Mouse (Mus musculus) ES-E14 (cell line): ENCODE data around the gene Frmd5. TPM values are rescaled to one million over a fixed set of nuclear protein-coding genes. Genes with fewer than 3 reads are reported as not detected.

Source experiments
- DNase-seq: peaks from one replicate; pipeline ENCODE4 v3.0.0-alpha.2; 2013; ENCODE audit warnings: low read depth, low spot score
- H3K27ac ChIP-seq: 2 replicates; pipeline ENCODE4 v1.5.1; 2012; ENCODE audit warnings: low read depth, mild to moderate bottlenecking, low read length, moderate library complexity, mixed read lengths; ENCODE audit not compliant: poor library complexity, insufficient read depth, severe bottlenecking
- H3K36me3 ChIP-seq: 2 replicates; pipeline ENCODE4 v1.6.1; 2012; ENCODE audit warnings: mild to moderate bottlenecking, low read length, moderate library complexity, mixed read lengths; ENCODE audit not compliant: control insufficient read depth, poor library complexity, insufficient read depth, severe bottlenecking
- H3K4me1 ChIP-seq, 2 experiments: fragments of 150-350 bp in 1 of 2; sonication (generic) in 1 of 2; 2 replicates each; pipeline ENCODE4 v1.6.1; 2012; ENCODE audit warnings: low read length in 2 of 2, mild to moderate bottlenecking in 1 of 2, mixed read lengths in 1 of 2; ENCODE audit not compliant: control insufficient read depth in 2 of 2, insufficient read depth in 2 of 2, poor library complexity in 1 of 2
- H3K4me3 ChIP-seq, 2 experiments: fragments of 150-350 bp in 1 of 2; sonication (generic) in 1 of 2; 2 replicates each; pipeline ENCODE4 v1.5.1; 2012; ENCODE audit warnings: low read length in 2 of 2, low read depth in 1 of 2, mild to moderate bottlenecking in 1 of 2, mixed read lengths in 1 of 2; ENCODE audit not compliant: insufficient read depth in 1 of 2, poor library complexity in 1 of 2, severe bottlenecking in 1 of 2
- H3K9ac ChIP-seq: 2 replicates; pipeline ENCODE4 v1.6.1; 2012; ENCODE audit warnings: low read depth, mild to moderate bottlenecking, low read length, mixed read lengths; ENCODE audit not compliant: poor library complexity, insufficient read depth, severe bottlenecking
- H3K9me3 ChIP-seq: fragments of 150-350 bp; sonication (generic); 2 replicates; pipeline ENCODE4 v1.6.1; 2012; ENCODE audit warnings: low read depth, mild to moderate bottlenecking, low read length; ENCODE audit not compliant: control insufficient read depth, insufficient read depth
- CHD2 ChIP-seq: IDR thresholded peaks from 2 replicates; pipeline ENCODE4 v1.6.1; 2014; ENCODE audit warnings: mild to moderate bottlenecking, low read depth, low read length, inconsistent platforms
- HCFC1 ChIP-seq: IDR thresholded peaks from 2 replicates; pipeline ENCODE4 v1.6.1; 2012; ENCODE audit warnings: low read length, inconsistent platforms, borderline replicate concordance; ENCODE audit not compliant: insufficient read depth
- MAFK ChIP-seq: IDR thresholded peaks from 2 replicates; pipeline ENCODE4 v1.6.1; 2014; ENCODE audit warnings: mild to moderate bottlenecking, low read depth, low read length, inconsistent platforms; ENCODE audit not compliant: insufficient read depth
- ZC3H11A ChIP-seq: IDR thresholded peaks from 2 replicates; pipeline ENCODE4 v1.6.1; 2012; ENCODE audit warnings: low read depth, mild to moderate bottlenecking, inconsistent platforms, low read length, borderline replicate concordance
- ZNF384 ChIP-seq: IDR thresholded peaks from 2 replicates; pipeline ENCODE4 v1.6.1; 2012; ENCODE audit warnings: low read depth, low read length, inconsistent platforms
- in situ Hi-C, 2 experiments: fragments of 600-800 bp; cut with MboI; formaldehyde crosslinking; loops; one replicate each; pipeline ENCODE4 v1.15.1; 2025; ENCODE audit warnings: low sequenced_read_pairs in 2 of 2, inconsistent platforms in 1 of 2; ENCODE audit not compliant: unreplicated experiment in 2 of 2
- total RNA-seq: library from RNA; depleted of rRNA; stranded (reverse); fragments of 300-350 nt; gene quantifications from 2 replicates; pipeline ENCODE4 v1.2.3, GENCODE M21; 2012

The Frmd5 gene
- total RNA-seq, 1 experiment: 4.8 TPM

DNA sequence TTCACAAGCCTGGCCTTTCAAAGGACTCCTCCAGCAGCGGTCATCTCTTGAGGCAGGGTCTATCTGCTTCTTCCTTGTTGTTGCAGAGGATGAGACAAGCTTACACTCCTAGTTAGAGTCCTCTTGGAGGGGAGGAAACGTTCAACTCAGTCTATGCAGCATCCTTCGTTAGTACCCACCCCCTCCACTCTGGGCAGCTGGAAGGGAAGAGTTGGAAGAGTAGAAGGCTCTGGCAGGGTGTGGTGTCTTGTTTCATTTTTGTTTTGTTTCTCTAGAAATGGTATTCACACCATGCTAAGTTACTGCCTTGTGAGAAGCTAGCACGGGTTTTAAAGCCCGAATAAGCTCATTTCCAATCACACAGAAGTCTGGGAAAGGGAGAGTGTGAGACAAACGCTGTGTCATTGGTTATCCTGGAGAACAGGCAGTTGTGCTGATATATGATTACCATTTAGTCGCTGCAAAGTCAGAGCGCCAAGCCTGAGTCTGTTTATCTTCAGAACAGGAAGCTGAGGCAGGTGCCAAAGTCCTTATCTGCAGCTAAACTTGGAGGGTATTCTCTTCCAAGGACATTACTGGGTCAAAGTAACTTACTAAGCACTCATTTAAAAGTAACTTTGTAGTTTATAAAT lies 212.1 kb downstream of the Frmd5 start:
- Histone ChIP-seq H3K4me3 (no peak overlapping the region), H3K27ac (no peak overlapping the region), H3K36me3 (no peaks in the 10 kb centered on the region)

DNA sequence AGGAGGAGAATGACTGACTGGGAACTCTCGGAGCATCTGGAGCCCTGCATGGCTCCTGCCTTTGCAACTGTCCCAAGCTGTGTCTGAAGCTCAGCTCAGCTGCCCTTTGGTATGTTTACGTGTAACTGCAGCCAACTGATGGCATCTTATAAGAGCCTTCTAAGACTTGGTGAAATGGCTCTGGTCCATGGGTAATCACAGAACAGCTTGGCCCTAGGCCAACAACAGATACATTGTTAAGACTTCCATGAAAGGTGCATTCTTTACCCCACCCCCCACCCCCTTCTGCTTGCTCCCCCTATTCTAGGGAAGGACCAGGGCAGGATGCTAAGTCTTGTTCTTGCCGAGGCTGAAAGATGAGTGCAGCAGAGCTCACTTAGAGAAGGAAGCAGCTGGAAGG lies 212.8 kb downstream of the Frmd5 start:
- H3K9me3 ChIP-seq: no peaks in the 10 kb centered on the region
- H3K27ac ChIP-seq: no peak overlapping the region
- DNase-seq: no peak
- H3K36me3 ChIP-seq: no peaks in the 10 kb centered on the region
- no peak overlapping the region for H3K9ac ChIP-seq
- H3K4me3 ChIP-seq: no peak overlapping the region
- in situ Hi-C loops: no loop called here
- TF ChIP-seq MAFK (no peak), ZC3H11A (no peak), ZNF384 (no peak), HCFC1 (no peak), CHD2 (no peak)
- peaks cover 0 to 11% of the 10 kb centered on the region in 2 experiments; a peak in 2 of 4 replicates for H3K4me1 ChIP-seq

More for the DNA sequence above, 212.1 kb downstream of the Frmd5 start:
- H3K4me1 ChIP-seq: peaks cover 0 to 11% of the 10 kb centered on the region in 2 experiments; a peak in 2 of 4 replicates
- no peaks in the 10 kb centered on the region for H3K9me3 ChIP-seq
- TF ChIP-seq CHD2 (no peak), ZNF384 (no peak), HCFC1 (no peak), MAFK (no peak), ZC3H11A (no peak)
- no peak overlapping the region for H3K9ac ChIP-seq
- no peak for DNase-seq
- in situ Hi-C loops: no loop called here

DNA sequence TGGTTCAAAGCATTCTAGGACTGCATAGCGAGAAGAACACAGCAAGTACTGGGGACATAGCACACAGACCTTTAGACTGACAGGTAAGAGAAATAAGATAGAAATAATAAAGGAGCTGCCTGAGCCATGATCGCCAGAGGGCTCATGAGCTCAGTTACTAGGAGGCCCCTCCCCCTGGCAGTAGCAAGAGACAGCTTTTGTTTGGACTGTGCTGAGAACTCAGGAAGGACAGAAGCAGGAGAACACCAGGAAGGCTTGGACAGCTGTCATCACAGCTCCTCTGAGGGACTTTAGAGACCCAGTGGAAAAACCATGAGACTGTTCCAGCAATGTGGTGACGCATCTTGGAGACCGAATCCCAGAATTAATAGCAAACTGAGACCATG lies 218.6 kb downstream of the Frmd5 start:
- H3K4me3 ChIP-seq: peak overlapping the region in 1 of 2 experiments; percentile 26; a peak in 1 of 4 replicates
- TF ChIP-seq MAFK (no peak), ZC3H11A (no peak), HCFC1 (no peak), ZNF384 (no peak), CHD2 (no peak)
- peaks cover 0 to 7% of the 10 kb centered on the region in 2 experiments; a peak in 1 of 4 replicates for H3K4me1 ChIP-seq
- H3K9me3 ChIP-seq: no peaks in the 10 kb centered on the region
- H3K27ac ChIP-seq: no peak overlapping the region
- H3K9ac ChIP-seq: no peak overlapping the region
- no peaks in the 10 kb centered on the region for H3K36me3 ChIP-seq
- DNase-seq: no peak
- in situ Hi-C loops: no loop called here

DNA sequence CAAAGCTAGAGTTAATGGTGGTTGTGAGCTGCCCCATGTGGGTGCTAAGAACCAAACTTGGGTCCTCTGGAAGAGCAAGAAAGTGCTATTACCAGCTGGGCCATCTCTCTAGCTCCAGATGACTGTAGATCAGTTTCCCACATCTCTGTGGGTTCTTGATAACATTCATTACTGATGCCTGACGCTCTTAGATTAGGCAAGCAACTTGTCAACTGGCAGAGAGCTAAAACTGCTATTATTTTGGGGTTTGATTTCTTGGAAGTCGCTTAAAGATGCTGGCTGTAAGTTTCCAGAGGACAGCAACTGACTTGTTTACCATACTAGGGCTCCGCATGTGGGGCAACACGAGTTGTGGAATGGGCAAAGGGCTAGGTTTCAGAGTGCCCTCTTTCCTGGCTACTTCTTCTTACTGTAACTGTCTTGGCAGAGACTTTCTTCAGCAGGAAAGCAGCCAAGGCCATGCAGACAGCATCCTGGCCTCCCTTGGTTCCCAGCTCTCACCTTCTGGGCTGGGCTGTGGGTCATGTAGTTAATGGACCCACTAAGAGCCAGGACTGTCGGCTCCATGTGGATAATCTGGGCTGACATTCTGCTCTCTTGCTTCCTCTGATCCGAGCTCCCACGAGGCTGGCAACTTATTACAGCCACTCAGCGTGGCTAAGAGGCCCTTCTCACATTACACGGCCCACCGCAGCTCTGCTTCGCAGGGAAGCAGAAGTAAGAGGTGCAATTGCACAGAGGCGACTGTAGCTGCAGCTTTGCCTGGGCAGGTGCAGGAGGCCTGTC lies 219.2 kb downstream of the Frmd5 start:
- Histone ChIP-seq H3K27ac (no peak overlapping the region), H3K4me1 (peaks cover 0 to 7% of the 10 kb centered on the region in 2 experiments; a peak in 1 of 4 replicates), H3K4me3 (peak overlapping the region in 1 of 2 experiments; percentile 26; a peak in 1 of 4 replicates), H3K9ac (no peak overlapping the region), H3K36me3 (no peaks in the 10 kb centered on the region), H3K9me3 (no peaks in the 10 kb centered on the region)
- TF ChIP-seq HCFC1: no peak
- no peak for TF ChIP-seq MAFK
- TF ChIP-seq ZC3H11A: no peak
- TF ChIP-seq ZNF384: no peak
- no peak for TF ChIP-seq CHD2
- in situ Hi-C loops: no loop called here
- DNase-seq: no peak
